Mouse (Mus musculus) forebrain, embryonic 10.5 days (tissue): ENCODE results near the gene Aff3. TPM values are rescaled to one million over a fixed set of nuclear protein-coding genes. Genes with fewer than 3 reads are reported as not detected.

Experiments used
- DNase-seq: peaks from one replicate; pipeline ENCODE4 v3.0.0-alpha.2; 2017; ENCODE audit warnings: low spot score; ENCODE audit errors: extremely low spot score
- H3K27ac ChIP-seq: fragments of 300-500 bp; sonication (generic); 2 replicates; pipeline ENCODE4 v1.5.1; 2016; ENCODE audit warnings: mild to moderate bottlenecking
- H3K27me3 ChIP-seq: fragments of 300-500 bp; sonication (generic); 2 replicates; pipeline ENCODE4 v1.6.1; 2016; ENCODE audit warnings: mild to moderate bottlenecking; ENCODE audit not compliant: poor library complexity, severe bottlenecking
- H3K36me3 ChIP-seq: fragments of 300-500 bp; sonication (generic); replicated peaks from 2 replicates; pipeline ENCODE4 v1.6.1; 2016; ENCODE audit warnings: mild to moderate bottlenecking, moderate library complexity
- H3K4me1 ChIP-seq: fragments of 300-500 bp; sonication (generic); 2 replicates; pipeline ENCODE4 v1.6.1; 2016
- H3K4me3 ChIP-seq: fragments of 300-500 bp; sonication (generic); 2 replicates; pipeline ENCODE4 v1.5.1; 2016; ENCODE audit warnings: mild to moderate bottlenecking, moderate library complexity
- H3K9me3 ChIP-seq: fragments of 300-500 bp; sonication (generic); 2 replicates; pipeline ENCODE4 v1.6.1; 2016; ENCODE audit warnings: mild to moderate bottlenecking, moderate library complexity
- WGBS: fragments of 180-500 bp; shearing (Covaris S2); methylation state at CpG from one replicate; pipeline ENCODE4 v1.1.7; 2016; 5-methylcytosine and 5-hydroxymethylcytosine counted together
- polyA plus RNA-seq: library from polyadenylated mRNA; unstranded; fragments of >200 nt; fragmentation: Nextera tagmentation; extraction: Ambion mirVana; gene quantifications from 2 replicates; pipeline ENCODE4 v1.2.1, GENCODE M21; 2016

Gene Aff3
- polyA plus RNA-seq, 1 experiment from 2014 or later: 3.5 TPM

GRCm38 (mm10) chr1:38395194-38395681, 269.5 kb downstream of the Aff3 start:
- no peak for DNase-seq
- peaks cover 9% of the 10 kb centered on the region; the same call in 1 of the 2 replicates for H3K27me3 ChIP-seq
- WGBS: 22% methylated on average over 11 of the region's 11 CpGs

GRCm38 (mm10) chr1:38394493-38394892, 270.3 kb downstream of the Aff3 start:
- DNase-seq: no peak
- no peaks in the 10 kb centered on the region for H3K36me3 ChIP-seq
- peaks cover 11% of the 10 kb centered on the region; the same call in 1 of the 2 replicates for H3K27me3 ChIP-seq
- 27% methylated on average over 5 of the region's 5 CpGs for WGBS
- H3K9me3 ChIP-seq: no peaks in the 10 kb centered on the region
- H3K27ac ChIP-seq: peak overlapping the region; percentile 67
- no peak overlapping the region for H3K4me3 ChIP-seq
- peaks cover 75% of the 10 kb centered on the region for H3K4me1 ChIP-seq

More at GRCm38 (mm10) chr1:38395194-38395681, 269.5 kb downstream of the Aff3 start:
- no peaks in the 10 kb centered on the region for H3K36me3 ChIP-seq
- peaks cover 68% of the 10 kb centered on the region for H3K4me1 ChIP-seq
- H3K27ac ChIP-seq: no peak overlapping the region
- H3K4me3 ChIP-seq: no peak overlapping the region
- no peaks in the 10 kb centered on the region for H3K9me3 ChIP-seq

GRCm38 (mm10) chr1:38393516-38393915, 271.2 kb downstream of the Aff3 start:
- Histone ChIP-seq H3K4me1 (peaks cover 75% of the 10 kb centered on the region), H3K9me3 (no peaks in the 10 kb centered on the region), H3K36me3 (no peaks in the 10 kb centered on the region), H3K4me3 (no peak overlapping the region), H3K27ac (peak overlapping the region; percentile 1; the same call in 1 of the 2 replicates), H3K27me3 (peaks cover 21% of the 10 kb centered on the region)
- no peak for DNase-seq
- WGBS: 49% methylated on average over 6 of the region's 6 CpGs

DNA sequence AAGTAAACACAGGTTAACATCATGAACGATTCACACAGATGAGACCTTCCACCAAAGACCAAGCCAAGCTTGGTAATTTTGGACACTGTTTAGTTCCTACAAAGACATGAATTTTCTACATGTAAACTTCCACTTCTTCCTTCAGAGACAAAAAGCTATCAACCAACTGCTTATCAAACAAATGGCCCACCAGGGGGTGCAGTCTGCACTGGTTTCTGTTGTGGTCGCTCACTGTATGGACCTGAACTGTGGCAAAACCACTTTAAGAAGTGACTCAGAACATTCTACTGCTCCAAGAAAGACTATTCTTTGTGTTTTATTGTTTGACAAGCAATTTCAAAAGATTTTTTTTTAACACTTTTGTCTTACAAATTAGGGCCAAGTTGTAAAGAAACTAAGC, 271.8 kb downstream of the Aff3 start:
- peak; percentile 44 for DNase-seq
- H3K4me1 ChIP-seq: peaks cover 71% of the 10 kb centered on the region
- no peaks in the 10 kb centered on the region for H3K36me3 ChIP-seq
- H3K27ac ChIP-seq: no peak overlapping the region
- H3K9me3 ChIP-seq: no peaks in the 10 kb centered on the region
- no peak overlapping the region for H3K4me3 ChIP-seq
- peaks cover 26% of the 10 kb centered on the region for H3K27me3 ChIP-seq
- WGBS: 61% methylated on average over 2 of the region's 2 CpGs

DNA sequence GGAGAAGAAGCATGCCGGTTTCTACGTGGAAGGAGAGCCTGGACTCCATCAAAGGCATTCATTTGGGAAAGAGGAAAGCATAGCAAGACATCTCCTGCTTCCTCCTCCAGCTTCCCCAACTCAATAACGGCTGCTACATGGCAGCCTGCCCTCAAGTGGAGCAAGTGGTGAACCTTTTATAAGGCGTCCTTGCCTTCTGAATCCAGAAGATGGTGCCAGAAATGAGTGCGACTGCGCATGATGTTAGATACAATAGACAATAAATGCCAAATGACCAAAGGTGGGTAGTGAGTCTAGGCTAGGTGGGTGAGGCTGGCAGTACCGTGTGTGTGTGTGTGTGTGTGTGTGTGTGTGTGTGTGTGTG, 273.9 kb downstream of the Aff3 start:
- peaks cover 34% of the 10 kb centered on the region for H3K27me3 ChIP-seq
- H3K27ac ChIP-seq: no peak overlapping the region
- WGBS: 78% methylated on average over 7 of the region's 7 CpGs
- H3K9me3 ChIP-seq: no peaks in the 10 kb centered on the region
- peaks cover 67% of the 10 kb centered on the region for H3K4me1 ChIP-seq
- no peaks in the 10 kb centered on the region for H3K36me3 ChIP-seq
- no peak for DNase-seq
- H3K4me3 ChIP-seq: no peak overlapping the region

- no peak overlapping the region for H3K27ac ChIP-seq
- peaks cover 34% of the 10 kb centered on the region for H3K27me3 ChIP-seq
- H3K4me1 ChIP-seq: peaks cover 62% of the 10 kb centered on the region
- H3K4me3 ChIP-seq: no peak overlapping the region
- no peaks in the 10 kb centered on the region for H3K9me3 ChIP-seq
- no peaks in the 10 kb centered on the region for H3K36me3 ChIP-seq
- WGBS: 67% methylated on average over 17 of the region's 17 CpGs
- DNase-seq: no peak
Observed at GRCm38 (mm10) chr1:38390235-38390885, 274.4 kb downstream of the Aff3 start.

DNA sequence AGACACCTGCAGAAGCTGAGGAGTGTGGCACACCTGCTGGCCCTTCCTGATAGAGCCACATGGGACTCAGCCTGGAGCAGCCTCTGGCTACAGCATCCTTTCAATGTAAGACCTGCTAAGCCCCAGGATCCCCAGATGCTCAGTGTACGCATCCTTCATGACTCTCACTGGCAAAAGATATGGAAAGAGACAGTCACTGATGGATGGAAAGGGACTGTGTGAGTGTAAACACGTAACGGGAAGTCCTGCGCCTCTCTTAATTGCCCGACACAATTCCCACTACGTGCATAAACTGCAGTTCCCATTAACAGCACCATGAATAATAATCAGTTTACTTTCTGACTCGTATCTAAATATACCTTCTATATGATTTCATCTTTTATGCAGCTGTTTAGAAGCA, 275.2 kb downstream of the Aff3 start:
- Histone ChIP-seq H3K27me3 (peaks cover 34% of the 10 kb centered on the region), H3K9me3 (no peaks in the 10 kb centered on the region), H3K4me1 (peaks cover 61% of the 10 kb centered on the region), H3K36me3 (no peaks in the 10 kb centered on the region), H3K27ac (no peak overlapping the region), H3K4me3 (no peak overlapping the region)
- WGBS: 92% methylated on average over 7 of the region's 7 CpGs
- no peak for DNase-seq

GRCm38 (mm10) chr1:38388466-38388865, 276.3 kb downstream of the Aff3 start:
- peaks cover 57% of the 10 kb centered on the region for H3K4me1 ChIP-seq
- no peak for DNase-seq
- 89% methylated on average over 3 of the region's 3 CpGs for WGBS
- no peak overlapping the region for H3K27ac ChIP-seq
- H3K27me3 ChIP-seq: peaks cover 34% of the 10 kb centered on the region
- H3K4me3 ChIP-seq: no peak overlapping the region
- no peaks in the 10 kb centered on the region; the same call in 1 of the 2 replicates for H3K36me3 ChIP-seq
- H3K9me3 ChIP-seq: no peaks in the 10 kb centered on the region

DNA sequence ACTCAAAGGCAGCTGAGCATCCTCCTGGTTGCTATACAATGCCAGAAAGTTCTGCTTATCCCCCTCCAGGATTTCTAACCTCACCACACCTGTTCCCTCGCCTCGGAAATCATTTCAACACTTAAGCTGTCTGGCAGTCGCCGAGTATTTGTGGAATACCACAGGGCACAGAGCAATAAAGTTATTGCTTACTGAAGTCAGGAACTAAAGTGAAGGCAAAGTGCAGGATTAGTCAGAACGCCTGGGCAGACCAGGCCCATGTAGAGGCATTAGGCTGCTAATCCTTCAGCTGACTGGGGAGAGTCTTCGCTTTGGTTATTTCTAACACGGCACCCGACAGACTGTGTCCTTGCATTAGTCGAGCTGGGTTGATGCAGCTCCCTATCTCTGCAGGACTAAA, 277.3 kb downstream of the Aff3 start:
- Histone ChIP-seq H3K9me3 (no peaks in the 10 kb centered on the region), H3K27ac (no peak overlapping the region), H3K27me3 (peaks cover 34% of the 10 kb centered on the region), H3K4me1 (peaks cover 47% of the 10 kb centered on the region), H3K36me3 (no peaks in the 10 kb centered on the region; the same call in 1 of the 2 replicates), H3K4me3 (no peak overlapping the region)
- 71% methylated on average over 9 of the region's 9 CpGs for WGBS
- DNase-seq: no peak

DNA sequence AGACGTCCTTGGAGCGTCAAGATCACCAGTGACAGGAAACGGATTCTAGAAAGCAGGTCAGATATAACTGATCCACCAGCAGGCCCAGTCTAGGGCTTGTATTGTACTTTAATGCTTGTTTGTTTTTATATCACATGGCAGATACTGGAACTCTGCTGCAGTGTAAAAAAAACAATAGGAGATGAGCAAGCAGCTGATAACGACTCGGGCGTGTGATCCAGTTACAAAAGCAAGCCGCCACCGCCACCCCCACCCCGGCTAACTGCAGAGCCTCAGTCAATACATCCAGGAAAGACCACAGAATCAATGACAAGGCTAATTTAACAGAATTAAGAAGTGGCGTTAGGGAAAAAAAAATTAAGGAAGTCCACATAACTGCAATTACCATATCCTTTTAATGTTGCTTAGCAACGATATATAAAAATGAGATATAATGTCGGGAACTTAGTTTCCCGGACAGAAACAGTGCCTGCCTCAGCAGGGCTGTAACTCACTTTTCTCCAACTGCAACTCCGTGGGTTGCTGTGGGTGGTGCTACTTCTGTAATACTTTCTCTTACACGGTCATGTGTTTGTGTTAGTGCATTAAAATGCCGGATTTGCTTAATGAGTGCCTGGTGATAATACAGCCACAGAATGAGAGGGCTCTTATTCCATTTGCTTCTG, 280.2 kb downstream of the Aff3 start:
- Histone ChIP-seq H3K9me3 (peaks cover 10% of the 10 kb centered on the region), H3K27me3 (peaks cover 24% of the 10 kb centered on the region), H3K4me3 (no peak overlapping the region), H3K36me3 (peaks cover 7% of the 10 kb centered on the region), H3K27ac (no peak overlapping the region), H3K4me1 (peaks cover 24% of the 10 kb centered on the region)
- 59% methylated on average over 16 of the region's 16 CpGs for WGBS
- DNase-seq: no peak

DNA sequence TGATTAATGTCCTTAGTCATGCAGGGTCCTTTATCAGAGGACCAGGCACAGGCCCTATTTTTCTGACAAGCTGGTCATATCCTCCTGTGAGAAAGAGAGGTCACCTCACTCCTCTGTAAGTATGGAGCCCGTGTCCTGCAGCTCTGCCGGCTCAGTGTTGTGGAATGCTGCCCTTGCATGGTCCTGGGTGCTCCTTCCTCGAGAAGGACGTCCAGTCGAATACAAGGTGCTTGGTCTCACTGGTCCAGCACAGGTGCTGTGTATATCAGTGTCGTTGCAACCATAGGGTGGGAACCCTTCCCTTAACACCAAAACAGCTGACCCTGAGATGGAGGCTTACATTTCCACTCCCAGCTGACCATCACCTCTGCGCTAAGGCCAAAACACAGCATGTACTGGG, 280.7 kb downstream of the Aff3 start:
- no peak overlapping the region for H3K4me3 ChIP-seq
- peaks cover 10% of the 10 kb centered on the region for H3K9me3 ChIP-seq
- peaks cover 18% of the 10 kb centered on the region for H3K27me3 ChIP-seq
- H3K27ac ChIP-seq: no peak overlapping the region
- 85% methylated on average over 7 of the region's 7 CpGs for WGBS
- peaks cover 22% of the 10 kb centered on the region for H3K4me1 ChIP-seq
- H3K36me3 ChIP-seq: peaks cover 7% of the 10 kb centered on the region
- no peak for DNase-seq

DNA sequence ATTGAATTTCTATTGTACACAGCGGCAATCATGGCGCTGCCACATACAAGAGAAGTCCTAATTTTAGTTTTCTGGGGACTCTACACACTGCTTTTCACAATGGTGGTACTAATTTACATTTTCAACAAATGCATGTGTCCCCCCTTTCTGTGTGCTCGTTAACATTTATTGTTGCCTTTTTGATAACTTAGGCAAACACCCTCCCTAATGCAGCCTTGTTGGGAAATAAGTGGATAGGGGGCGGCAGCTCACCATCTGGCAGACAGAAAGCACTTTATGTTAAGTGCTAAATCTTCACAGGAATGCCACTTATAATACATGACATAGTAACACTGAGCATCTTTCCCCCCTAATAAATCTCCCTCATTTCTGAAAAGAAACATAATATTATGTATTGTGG, 282.1 kb downstream of the Aff3 start:
- H3K36me3 ChIP-seq: peaks cover 9% of the 10 kb centered on the region
- H3K9me3 ChIP-seq: peaks cover 10% of the 10 kb centered on the region
- 85% methylated on average over 4 of the region's 4 CpGs for WGBS
- DNase-seq: no peak
- no peak overlapping the region for H3K4me3 ChIP-seq
- peaks cover 18% of the 10 kb centered on the region for H3K4me1 ChIP-seq
- peaks cover 5% of the 10 kb centered on the region; the same call in 1 of the 2 replicates for H3K27me3 ChIP-seq
- H3K27ac ChIP-seq: no peak overlapping the region

GRCm38 (mm10) chr1:38377930-38378329, 286.8 kb downstream of the Aff3 start:
- Histone ChIP-seq H3K4me1 (no peaks in the 10 kb centered on the region), H3K9me3 (peaks cover 10% of the 10 kb centered on the region), H3K27me3 (no peaks in the 10 kb centered on the region), H3K36me3 (peaks cover 9% of the 10 kb centered on the region), H3K27ac (no peak overlapping the region), H3K4me3 (no peak overlapping the region)
- 98% methylated on average over 3 of the region's 3 CpGs for WGBS
- no peak for DNase-seq
